Mouse (Mus musculus) kidney, postnatal 25 days (tissue): ENCODE measurements around the gene Junb.
A peak's percentile ranks its signal among the peaks of the same experiment; 100 is the strongest.

Source experiments
- DNase-seq, 2 experiments: peaks; one replicate each; pipeline ENCODE4 v3.0.0; 2021; ENCODE audit warnings: mixed read lengths in 2 of 2

Gene Junb

GRCm38 (mm10) chr8:84987388-84987787, 8.9 kb upstream of the Junb start:
- no peak for DNase-seq

- DNase-seq: no peak
These were observed 7.9 kb upstream of the Junb start for GRCm38 (mm10) chr8:84986379-84986945.

GRCm38 (mm10) chr8:84985684-84986378, 7.3 kb upstream of the Junb start:
- DNase-seq: peak; percentile 97 to 98

DNA sequence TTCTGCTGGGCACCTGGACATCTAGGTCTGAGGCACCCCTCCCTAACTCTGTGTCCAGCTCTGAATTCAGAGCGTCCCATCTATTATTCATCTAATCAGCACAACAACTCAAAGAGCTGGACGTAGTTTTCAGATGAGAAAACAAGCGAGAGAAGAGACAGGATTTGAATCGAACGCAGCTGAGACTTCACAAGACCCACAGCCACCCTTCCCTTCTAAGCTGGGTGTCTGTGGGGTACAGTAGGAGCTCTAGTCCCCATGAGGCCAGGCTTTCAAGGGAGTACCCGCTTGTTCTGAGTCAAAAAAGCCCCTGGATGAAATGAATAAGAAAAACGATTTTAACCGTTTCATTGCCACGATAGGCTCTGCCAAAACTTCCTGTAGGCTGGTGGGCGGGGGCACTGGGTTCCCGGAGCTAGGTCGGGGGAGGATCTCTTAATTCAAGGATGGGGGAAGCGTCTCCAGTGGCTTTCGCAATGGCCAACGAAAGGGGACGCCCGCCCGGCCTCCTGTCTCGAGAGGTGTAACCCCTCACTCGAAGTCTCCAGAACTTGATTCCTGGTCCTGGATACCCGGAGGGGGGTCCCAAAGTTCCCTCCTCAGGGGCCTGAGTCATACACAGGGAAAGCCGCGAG, 6.6 kb upstream of the Junb start:
- peak in 1 of 2 experiments; percentile 22 for DNase-seq

DNA sequence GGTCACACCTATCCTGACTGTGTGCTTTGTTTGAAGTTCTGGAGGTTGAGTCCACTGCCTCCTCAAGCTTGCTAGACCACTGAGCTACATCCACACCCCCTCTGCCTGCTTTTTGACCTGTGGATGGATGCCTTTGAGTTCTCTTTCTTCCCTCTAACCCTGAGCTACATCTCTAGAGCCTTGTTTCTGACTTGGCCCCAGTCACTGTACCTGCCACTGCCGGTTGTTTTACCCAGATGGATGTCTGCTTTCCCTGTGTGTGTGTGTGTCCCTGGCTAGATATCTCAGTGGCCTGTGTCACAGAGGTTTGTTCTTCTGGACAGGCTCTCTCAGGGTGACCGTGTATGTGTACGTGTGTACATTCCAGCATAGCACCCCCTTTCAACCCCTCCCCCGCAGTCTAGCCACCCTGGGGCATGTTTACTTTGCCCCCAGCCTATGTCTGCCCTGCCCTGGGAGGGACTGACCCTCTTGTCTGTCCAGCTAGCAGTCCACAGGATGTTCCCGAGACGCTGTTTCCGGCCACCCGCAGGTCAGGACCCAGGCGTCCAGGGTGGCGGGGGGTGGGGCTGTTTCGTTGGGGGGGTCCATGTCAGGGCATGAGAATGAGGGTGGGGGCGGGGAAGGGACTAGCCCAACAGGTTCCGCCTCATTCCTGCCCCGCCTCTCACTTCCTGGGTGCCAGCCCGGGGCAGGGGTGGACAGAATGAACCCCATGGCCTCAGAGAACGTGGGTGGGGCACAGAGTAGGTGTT, 6.0 kb upstream of the Junb start:
- DNase-seq: peak; percentile 70 to 91

GRCm38 (mm10) chr8:84982499-84983011, 4.0 kb upstream of the Junb start:
- no peak for DNase-seq

GRCm38 (mm10) chr8:84981644-84982498, 3.4 kb upstream of the Junb start:
- peak; percentile 58 to 84 for DNase-seq

GRCm38 (mm10) chr8:84980622-84981358, 2.3 kb upstream of the Junb start:
- DNase-seq: peak; percentile 98

DNA sequence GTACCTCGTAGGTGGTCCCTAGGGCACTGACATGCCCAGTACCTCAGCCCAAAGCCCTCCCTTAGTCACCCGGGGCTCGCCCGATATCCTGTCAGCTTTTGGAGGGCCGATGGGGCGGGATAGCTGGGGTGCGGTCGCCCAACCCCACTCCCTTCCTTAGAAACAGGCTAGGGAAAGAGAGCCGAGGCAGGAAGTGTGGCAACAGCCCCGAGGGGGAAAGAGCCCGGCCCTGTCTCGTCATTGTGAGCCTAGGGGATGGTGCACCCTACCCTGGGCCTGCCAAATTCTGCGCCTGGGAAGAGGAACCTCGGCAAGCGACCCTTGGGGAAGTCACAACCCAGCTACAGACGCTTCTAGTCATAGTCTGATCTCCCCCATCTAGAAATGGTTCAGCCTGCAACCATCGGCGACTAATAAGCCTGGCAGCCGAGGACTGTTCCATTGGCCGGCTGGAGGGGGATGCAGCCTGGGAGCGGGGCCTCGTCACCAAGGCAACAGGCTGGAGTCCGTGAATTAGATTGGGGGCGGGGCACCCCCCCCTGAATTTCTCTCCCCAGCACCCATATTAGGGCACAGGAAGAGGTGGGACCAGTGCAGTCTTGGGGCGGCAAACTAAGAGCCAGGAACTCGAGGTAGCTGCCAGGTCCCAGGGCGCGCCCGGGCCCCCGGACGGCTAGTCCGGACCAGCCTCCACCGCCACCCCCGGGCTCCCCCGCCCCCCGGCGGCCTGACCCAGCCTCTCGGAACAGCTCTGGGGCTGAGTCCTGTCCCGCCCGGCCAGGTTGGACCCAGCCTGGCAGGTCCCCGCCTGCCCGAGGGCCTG, 1.3 kb upstream of the Junb start:
- peak; percentile 95 to 98 for DNase-seq

DNA sequence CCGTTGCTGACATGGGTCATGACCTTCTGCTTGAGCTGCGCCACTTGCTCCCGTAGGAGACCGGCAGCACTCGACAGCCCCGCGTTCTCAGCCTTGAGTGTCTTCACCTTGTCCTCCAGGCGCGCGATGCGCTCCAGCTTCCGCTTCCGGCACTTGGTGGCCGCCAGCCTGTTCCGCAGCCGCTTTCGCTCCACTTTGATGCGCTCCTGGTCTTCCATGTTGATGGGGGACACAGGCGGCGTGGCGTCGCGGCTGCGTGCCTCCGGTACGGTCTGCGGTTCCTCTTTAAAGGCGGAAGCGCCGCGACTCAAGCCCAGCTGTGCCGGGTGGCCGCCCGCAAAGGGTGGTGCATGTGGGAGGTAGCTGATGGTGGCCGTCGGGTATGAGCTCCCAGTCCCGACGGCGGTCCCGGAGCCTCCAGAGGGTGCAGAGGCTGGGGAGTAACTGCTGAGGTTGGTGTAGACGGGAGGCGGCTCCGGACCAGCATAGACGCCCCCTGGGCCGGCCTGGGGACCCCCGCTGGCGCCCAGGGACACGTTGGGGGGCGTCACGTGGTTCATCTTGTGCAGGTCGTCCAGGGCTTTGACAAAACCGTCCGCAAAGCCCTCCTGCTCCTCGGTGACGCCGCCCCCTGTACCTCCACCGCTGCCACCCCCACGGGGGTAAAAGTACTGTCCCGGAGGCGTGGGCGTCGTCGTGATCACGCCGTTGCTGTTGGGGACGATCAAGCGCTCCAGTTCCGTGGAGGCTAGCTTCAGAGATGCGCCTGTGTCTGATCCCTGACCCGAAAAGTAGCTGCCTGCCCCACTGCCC, 877 bp downstream of the Junb start:
- DNase-seq: peak; percentile 64 to 84

DNA sequence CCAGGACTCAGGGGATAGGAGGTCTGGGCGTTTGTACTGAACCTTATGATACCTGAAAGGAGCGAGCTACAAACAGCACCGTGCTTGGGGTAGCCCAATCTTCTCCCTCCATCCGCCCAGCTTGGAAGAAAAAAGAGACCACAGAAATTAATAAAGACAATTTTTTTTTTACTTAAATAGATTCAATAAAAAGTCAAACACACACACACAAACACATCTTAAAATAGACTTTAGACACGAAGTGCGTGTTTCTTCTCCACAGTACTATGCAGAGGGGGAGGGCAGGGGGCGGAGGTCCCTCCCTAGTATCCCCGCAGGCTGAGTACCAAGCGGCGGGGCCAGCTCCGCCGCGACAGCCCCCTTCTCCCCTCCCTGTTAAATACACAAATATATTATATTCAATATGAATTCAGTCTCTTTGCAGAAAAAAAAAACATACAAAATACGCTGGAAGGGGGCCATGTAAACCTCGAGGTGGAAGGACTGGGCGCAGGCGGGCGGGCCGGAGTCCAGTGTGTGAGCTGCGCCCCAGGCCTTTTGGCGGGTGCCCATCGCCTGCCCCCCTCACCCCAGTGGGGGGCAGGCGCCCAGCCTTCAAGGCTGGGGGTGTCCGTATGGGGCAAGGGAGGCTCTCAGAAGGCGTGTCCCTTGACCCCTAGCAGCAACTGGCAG, 1.6 kb downstream of the Junb start:
- no peak for DNase-seq

GRCm38 (mm10) chr8:84976031-84976762, 2.3 kb downstream of the Junb start:
- peak; percentile 97 for DNase-seq

- DNase-seq: peak; percentile 72 to 75
These were observed 3.1 kb downstream of the Junb start for GRCm38 (mm10) chr8:84975434-84975833.

DNA sequence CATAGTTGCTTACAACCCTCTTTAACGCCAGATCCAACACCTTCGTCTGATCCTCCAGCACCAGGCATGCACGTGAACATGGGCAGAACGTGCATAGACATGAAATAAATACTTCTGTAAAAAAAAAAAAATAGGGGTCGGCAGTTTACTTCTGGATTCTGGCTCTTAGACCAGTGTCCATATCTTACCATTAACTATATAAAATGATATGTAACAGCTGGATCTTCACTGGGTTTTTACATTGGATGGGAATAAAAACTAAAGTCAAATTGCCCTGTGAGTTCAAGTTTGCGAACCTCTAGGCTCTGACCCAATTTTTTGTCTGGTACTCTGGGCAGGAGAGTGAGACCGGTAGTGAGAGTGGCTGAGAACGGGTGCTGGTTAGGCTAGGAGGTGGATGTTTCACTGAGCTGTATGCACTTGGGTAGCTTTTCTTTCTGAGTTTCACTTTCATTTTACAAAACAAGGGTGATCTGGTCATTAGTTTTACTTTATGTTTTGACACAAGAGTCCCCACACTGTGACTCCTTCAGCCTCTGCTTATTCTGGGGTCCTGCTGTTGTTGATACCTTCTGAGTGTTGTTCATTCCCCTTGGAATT, 3.9 kb downstream of the Junb start:
- no peak for DNase-seq

- DNase-seq: peak; percentile 54 to 62
These were observed 4.5 kb downstream of the Junb start for GRCm38 (mm10) chr8:84973803-84974542.

- no peak for DNase-seq
These were observed 5.4 kb downstream of the Junb start for GRCm38 (mm10) chr8:84973079-84973478.

DNA sequence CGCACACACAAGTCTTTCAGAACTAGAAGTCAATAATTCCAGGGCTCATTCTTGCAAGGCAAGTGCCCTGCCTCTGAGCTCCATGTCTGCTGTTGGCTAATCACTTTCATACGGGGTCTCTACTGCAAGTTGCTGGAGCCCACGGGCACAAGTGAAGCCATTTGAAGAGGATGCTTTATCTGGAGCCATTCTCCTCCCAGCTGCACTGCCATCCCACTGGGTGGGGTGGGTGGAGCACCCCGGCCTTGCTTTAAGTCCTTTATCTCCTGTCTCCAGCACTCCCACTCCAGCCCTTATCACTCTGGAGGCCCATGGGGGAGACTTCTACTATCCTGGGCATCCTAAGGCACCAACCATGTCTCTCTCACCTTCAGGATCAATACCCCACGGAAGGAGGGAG, 7.6 kb downstream of the Junb start:
- no peak for DNase-seq
